Mouse (Mus musculus): ENCODE results near the gene Supt4a.

- TF ChIP-seq CTCF (IDR thresholded peaks at IDR 0.05; ENCODE audit: low read depth, low read length) (no peak), POLR2A (IDR thresholded peaks at IDR 0.05; ENCODE audit: extremely low read depth, insufficient read depth, low read length) (no peak)
Measured at GRCm38 (mm10) chr11:87778915-87779314, 41.6 kb downstream of the Supt4a start.

Measured in liver, adult 2 months (tissue).